Mouse (Mus musculus) adrenal gland, postnatal 14 days (tissue): ENCODE data around the gene Runx1. TPM values are rescaled to one million over a fixed set of nuclear protein-coding genes. Genes with fewer than 3 reads are reported as not detected.

Source experiments
- DNase-seq: peaks from one replicate; pipeline ENCODE4 v3.0.0; 2021; ENCODE audit warnings: mixed read lengths
- total RNA-seq: library from RNA; stranded (reverse); gene quantifications from 2 replicates; pipeline ENCODE4 v1.2.3, GENCODE M21; 2021

Gene Runx1
- total RNA-seq, 1 experiment from 2014 or later = 4.7 TPM

DNA sequence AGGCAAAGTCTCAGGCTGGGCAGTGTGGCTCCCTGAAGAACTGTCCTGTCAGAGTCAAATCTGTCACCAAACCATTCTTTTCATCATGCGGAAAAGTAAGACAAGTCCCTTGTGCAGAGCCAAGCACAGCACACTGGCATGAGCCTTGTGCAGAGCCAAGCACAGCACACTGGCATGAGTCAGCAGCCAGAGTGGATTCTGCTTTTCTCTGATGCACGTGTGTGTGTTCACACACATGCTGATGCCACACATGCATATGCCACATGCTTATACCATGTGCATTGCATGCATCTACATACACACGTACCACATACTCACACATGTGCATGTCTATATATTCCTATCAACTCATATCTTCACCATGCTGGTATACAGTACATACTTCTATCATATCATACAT, 174.7 kb downstream of the Runx1 start:
- DNase-seq = no peak

DNA sequence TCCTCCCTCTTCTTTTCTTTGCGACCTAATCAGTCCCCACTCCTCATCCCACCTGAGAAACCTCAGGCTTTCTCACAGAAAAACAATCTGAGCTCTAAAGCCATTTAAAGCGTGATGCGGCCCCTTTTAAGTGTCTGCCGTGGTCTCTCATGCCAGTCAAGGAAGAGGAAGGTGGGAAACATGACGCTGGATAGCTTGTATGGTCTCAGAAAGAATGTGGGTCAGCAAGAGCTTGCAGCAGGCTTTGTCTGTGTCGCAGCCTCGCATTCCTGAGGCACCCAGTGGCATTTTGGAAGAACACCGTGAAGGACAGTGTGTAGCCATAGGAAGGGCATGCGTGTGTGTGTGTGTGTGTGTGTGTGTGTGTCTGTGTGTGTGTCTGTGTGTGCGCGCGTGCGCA, 179.8 kb downstream of the Runx1 start:
- DNase-seq = peak; percentile 25

DNA sequence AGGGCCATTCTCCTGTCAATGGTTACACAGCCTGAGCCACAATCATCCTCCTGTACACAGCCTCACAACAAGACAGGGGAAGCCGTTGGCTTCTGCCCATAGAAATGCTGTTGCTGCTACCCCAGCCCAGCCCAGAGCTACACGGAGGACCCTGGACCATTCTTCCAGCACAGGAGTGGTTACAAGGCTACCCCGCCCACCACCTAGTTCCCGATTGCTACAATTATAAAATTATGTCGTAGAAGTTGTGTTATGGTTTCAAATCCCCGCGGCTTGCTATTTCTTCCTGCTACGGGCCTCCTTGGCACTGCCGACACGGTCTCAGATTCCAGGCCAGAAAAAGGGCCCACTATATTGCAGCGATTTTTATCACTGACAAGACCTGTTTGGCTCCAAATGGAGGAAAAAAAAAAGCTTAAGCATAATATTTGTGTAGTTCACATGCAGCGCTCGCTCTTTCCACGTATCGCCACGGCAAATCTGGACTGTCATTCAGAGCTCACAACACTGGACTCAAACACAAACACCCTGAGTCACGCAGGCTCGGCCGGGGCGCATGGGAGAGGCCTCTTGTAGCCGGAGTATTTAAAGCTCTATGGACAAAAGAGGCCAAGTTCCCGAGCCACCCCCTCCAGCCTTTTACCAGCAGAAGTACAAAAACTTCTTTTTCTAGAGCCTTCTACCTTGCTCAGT, 180.4 kb downstream of the Runx1 start:
- DNase-seq = no peak

DNA sequence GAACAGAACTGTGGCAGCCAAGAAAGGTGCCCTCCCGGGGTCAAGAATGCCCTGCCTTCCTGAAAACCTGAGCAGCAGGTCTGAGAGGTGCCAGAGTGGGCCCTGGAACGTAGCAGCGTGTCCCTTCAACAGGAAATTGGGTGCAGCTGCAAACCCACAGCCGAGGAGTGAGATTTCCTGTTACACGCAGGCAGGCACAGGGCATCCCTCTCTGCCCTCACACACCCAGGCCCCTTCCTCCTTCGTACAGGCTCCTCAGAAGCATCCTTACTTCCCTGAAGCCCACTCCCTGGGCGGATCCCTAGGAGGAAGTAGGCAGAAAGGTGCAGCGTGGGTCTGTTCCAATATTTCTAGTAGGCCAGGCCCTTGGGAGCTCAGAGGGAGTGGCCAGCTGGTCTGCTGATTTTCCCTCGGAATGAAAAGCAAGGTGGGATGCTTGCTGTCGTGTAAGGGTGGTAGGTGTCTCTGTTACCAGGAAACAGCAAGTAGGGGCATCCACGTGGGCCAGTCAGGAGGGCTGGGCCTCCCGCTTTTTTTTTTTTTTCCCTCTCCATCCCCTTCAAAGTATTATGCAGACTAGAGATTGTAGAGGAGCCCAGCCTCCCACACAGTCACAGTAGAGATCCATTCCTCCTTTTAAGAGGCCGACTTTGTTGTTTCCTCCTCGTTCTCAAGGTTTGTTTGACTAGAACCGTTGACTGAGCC, 181.1 kb downstream of the Runx1 start:
- no peak for DNase-seq

DNA sequence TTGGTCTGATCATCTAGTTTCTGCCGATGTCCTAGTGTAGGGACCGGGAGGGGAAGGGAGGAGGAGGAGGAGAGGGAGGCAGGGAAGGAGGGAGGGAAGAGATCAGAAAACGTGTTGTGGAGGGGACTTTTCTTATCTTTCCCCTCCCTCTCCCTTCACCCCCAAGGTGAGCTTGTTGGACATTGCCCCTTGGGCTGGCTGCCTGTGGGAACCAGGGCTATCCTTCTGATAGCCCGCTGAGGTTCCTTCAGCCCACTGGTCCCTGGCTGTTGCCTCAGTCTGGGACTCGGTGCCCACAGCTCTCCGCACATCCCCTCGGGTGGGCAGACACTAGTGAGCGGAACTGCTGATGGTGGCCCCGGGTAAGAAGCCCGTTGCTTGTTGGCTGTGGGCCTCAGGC, 181.6 kb downstream of the Runx1 start:
- no peak for DNase-seq

DNA sequence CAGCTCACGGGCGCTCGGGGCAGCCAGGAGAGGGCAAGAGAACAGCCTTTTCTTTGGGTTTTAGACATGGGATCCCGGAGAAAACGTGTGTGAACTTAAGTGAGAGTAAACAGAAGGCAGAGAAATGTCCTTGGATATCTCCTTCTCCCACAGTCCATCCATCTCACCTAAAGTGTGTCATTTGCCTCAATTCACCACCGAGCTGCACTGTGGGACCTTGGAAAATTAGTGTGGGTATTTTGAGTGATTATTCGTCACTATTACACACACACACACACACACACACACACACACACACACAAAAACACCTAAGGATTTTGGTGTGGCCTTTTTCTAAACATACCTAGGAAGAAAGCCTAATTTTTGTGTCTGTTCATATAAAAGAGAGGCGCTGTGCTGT, 183.7 kb downstream of the Runx1 start:
- no peak for DNase-seq

DNA sequence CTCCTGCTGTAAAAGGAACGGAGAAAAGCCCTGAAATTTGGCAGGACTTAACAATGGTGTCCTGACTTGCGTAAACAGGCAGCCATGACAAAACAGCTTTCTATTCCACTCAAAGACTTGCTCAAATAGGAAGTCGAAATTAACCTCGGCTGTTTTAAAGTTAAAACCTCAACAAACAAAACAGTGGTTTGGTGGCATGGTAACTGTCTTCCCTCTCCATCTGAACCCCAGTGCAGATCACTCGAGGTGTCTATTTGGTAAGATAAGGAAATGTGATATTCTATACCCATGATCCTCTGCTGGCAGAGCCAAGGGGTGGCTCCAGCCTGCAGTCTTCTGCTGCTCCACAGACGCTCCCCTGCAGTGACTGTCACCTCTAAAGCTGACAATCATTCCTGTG, 184.9 kb downstream of the Runx1 start:
- DNase-seq = no peak

DNA sequence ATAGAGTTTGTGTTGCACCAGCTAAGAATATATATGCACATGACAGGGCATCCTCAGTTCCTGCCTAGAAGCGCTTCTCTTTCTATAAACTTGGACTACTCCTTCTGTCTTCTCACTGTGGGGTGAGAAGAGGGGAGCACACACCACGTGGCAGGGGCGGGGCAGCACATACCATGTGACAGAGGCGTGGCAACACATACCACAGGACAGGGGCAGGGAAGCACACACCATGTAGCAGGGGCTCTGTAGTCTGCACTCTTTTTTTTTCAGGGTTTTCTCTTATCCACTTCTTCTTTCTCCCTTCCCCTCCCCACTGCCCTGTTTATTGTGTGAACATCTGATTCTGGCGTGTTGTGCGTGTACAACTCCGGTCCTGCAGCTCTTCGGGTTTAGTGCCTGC, 186.9 kb downstream of the Runx1 start:
- no peak for DNase-seq

DNA sequence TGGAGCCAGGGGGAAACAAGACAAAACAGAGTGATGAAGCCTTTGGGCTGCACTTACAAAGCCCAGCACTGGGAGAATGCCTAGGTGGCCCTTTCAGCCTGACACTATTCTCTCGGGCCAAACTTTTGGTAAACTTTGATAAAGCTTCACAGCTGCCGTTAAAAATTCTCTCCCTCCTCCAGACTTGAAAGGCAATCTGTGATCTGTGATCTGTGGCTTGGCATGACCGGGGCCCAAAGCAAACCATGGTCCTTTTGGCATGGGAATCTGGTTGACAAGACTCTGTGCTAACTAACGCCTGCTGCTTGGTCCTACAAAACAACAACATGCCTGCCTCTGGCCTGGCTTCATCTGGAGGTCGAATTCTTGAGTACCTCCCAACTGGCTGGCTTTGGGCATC, 188.9 kb downstream of the Runx1 start:
- DNase-seq = no peak

DNA sequence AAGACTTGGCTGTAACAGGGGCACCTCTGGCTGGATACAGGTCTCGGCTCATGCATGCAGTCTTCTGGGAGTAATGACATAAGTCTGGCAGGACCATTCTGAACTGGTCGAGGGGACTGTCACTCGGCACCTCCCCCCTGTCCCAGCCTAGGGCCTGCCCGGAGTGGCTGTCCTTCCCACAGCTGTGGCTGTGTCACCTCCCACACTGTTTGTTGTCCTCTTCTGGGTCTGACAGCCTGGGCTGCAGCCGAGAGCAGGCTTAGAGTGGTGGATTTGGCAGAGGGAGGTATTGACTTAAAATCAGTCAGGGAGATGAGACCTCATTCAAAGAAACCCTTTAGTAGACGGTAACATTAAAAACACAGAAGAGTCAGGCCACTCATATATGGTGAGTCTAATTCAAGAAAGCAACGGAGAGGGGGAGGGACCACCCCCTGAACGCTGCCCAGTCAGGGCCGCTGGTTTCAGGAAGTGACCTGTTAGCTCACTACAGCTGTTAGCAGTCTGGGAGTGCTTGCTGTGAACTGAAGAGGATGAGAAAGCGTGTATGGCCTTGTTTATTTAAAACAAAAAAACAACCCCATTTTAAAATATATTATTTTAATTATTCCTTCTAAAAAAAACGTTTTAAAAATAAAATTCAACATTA, 193.7 kb downstream of the Runx1 start:
- DNase-seq = no peak

DNA sequence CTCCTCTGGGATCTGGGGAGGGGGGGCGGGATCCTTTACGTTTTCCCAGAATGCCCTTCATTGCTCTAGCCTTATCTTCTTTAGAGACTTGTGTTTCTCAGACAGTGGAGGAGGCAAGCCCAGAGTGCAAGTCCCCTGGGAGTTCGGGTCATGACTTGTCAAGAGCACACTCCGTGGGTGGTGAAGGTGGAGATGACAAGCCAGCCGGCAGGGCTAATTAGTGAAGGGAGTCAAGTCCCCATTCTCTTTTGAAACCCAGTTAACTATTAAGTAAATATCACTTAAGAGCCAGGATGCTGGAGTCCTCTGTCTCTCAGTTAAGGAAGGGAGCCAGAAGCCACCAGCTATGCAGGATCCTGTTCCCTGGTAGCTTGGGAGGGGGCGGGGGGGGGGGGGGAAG, 194.3 kb downstream of the Runx1 start:
- DNase-seq = no peak

DNA sequence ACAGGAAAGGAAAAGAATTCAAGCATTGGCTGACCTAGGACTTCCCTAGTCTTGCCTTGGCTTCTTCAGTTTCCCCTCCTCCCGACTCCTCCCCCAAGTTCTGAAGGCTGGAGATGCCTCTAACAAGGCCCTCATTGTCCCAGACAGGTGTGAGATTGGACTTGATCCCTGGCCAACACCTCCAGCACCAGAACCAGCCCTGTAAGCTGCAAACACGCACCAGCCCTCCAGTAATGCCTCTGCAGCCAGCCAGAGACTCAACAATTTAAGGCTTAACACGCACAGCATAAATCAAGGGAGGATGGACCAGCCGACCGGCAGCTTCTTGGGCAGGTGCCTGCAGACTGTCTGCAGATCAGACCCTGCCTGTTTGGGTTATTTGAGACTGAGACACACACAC, 195.0 kb downstream of the Runx1 start:
- no peak for DNase-seq

DNA sequence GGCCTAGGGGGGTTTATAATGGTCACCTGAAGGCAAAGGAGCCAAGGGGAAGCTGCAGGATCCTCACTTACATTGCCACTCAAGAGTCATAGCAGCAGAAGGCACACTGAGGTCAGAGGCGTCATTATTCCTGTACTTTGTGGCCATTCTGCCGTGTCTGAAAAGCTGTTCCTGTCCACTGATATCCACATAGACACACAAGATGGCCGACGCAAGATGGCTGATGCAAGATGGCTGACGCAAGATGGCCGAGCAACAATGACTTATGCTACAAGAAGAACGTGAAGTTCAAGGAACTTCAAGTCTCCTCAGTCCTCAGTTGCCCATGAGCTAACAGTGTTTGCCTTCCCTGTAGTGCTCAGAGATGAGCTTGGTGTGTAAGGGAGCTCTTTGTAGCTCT, 196.1 kb downstream of the Runx1 start:
- no peak for DNase-seq

DNA sequence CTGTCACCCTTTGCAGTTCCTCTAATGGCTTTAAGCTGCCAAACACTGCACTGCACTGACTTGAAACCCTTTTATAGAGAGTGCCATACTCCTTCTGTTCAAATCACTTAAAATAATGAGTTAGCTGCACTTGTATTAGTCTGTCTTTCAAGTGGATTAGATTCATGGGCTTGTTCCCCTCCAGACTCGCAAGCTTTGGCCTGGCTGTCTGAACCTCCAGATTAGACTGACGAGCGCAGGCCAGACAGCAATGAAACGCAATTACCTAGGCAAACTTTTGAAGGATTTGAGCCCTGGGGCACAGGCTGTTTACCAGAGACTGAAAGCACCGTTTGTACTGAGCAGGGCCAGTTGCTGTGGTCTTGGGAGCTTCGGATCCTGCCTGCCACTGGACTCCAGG, 198.7 kb downstream of the Runx1 start:
- DNase-seq = peak; percentile 31

DNA sequence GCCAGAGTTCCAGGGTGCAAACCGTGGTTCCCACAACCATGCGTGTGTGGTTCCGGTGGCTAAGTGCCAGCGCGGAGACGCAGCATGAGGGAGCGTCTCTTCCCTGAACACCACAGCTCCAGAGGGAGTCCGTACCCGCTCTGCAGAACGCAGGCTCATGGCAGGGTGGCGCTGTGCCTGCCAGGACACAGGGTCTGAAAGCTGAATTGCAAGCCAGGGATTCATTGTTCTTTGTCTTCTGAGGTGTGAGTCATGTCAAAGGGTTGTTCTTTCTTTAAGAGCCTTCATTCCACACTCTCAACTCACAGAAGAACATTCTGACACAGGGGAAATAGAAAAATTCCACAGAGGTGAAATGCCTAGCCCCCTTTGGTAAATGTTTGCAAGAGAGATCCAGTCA, 202.0 kb downstream of the Runx1 start:
- no peak for DNase-seq

DNA sequence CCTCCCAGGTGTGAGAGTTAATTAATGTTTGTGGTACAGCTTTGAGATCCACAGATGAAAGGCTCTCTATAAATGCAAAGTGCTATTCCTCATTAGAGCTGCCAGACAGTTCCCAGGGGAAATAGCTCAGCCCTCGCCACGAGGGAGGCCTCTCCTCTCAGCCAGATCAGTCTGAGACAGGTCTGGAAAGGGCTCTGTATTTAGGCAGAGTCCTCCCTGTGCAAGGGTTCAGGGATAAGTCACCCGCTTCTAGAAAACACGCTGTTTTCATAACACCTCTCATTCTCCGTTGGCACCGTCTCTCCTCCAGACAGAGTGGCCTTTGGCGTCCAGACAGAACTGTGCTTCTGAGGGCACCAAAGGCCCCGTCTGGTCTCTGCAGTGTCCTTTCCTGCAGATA, 204.1 kb downstream of the Runx1 start:
- no peak for DNase-seq

DNA sequence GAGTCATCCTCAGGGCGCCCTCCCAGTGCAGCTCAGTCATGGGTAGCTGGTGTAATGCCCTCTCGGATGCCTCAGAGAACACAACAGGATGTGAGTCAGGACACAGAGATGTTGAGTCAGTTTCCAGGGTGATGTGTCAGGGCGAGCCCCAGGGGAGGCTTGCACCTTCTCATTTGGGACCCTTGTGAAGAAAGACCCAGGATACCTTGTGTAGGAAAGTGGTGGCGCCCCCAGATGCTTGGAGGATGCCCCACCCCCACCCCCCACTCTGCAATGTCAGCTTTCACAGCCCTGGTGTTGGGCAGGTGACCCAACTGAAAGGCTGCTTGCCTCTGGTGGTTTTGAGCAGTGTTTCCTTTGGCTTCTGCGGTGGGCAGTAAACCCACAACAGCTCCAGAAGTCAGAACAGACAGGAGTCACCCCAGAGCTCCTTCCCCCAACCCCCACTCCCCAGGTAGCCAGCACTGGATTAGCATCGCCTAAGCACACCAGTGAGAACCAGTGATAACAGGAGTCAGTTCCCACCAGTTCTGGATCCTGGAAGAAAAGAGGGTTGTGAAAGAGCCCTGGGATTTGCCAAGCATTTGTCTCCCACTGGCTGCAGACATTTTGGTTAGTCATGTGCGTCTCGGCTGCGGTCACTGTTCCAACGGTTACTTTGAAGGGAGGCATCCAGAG, 205.0 kb downstream of the Runx1 start:
- no peak for DNase-seq

DNA sequence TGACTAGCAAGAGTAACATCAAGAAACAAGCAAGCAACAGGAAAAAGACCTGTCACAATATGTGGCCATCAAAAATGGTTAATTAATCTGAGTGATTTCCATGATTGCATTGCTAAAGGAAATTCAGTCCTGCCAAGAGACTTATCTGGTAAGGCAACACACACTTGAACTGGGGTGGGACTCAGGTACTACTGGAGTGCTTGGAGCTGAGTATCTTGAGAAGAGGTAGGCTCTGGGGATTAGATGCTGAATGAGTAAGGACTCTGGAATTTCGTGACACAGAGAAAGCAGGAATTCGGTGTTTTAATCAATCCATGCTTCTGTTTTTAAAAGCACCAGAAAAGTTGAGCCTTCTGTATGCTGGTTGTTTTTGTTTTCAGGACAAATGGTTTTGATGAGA, 209.1 kb downstream of the Runx1 start:
- DNase-seq = no peak

DNA sequence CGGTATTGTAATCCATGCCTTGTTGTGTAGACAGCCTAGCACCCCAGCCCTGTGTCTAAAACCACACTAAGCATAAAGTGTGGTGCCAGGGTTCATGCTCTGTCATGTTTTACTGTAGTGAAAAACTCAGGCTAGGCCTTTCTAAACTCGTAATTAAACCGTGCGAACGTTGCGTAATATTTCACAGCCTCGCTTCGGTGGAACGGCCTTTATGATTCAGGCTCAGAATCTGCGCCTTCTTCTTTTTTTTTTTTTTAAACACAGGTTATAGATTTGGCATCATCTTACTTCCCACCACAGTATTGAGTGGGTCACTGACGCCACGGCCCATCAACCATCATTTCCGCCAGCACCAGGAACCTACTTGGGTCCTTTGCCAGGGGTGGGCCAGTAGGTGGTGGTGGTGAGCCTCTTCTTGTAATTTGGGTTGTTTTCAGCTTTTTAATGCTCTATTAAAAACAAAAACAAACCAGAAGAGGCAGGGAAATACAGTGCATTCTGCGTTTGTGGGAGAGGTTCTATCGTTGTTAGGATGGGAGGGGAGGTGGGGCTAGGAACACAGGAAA, 210.6 kb downstream of the Runx1 start:
- no peak for DNase-seq

DNA sequence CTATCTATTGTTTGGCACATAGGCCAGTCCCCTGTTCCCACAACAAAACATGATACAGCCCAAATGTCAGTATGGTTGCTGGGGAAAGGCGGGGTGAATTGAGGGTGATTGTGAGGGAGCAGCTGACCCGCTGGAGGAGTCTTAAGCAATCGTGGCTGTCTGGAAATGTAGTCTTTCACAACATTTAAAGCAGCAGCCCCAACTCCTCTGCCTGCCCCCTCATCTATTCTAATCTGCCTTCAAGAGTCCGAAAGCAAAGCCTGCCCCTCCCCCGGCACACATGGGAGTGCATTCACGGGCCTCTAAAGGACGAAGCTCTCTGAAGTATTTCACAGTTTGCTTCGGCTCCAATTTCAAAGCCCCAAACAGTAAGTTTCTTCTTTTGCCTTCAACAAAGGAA, 213.4 kb downstream of the Runx1 start:
- DNase-seq = peak; percentile 31

DNA sequence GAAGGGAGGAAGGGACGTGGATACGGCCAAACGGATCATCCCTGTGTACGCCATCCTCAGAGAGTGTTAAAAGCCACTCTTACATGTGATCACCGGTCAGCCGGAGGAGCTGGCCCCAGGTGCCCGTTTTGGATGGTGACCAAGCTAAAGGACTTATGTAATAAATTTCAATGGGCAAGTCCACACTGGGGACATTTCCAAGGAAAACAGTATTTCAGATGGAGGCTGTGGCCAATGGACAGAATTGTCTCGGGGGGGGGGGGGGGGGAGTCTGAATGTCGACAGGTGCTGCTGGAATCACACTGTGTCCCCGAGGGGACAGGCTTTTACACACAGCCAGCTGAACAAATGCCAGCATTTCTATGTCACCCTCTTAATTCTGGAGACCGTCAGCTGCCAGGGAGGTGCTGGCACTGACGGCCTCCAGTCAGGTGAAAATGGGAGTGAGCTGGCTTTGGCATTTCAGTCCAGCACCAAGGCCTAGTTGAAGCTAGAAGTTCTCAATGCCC, 214.3 kb downstream of the Runx1 start:
- peak; percentile 38 for DNase-seq

DNA sequence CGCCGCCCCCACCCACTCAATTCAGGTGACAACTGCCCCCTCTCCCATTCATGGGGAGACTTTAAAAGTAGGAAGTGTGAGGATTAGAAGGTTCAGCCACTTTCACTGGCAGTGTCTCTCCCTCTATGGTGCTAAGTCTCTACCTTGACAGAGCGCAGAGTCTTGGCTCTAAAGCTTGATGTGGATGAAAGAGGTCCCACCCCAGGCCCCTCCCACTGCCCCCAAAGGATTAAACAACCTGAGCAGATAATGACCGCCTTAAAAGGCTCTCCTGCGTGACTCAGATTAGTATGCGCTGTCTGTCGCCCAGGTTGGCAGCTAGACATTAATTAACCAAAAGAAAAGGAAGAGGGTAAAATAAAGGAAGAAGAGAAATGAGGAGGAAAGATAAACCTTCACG, 215.5 kb downstream of the Runx1 start:
- no peak for DNase-seq

DNA sequence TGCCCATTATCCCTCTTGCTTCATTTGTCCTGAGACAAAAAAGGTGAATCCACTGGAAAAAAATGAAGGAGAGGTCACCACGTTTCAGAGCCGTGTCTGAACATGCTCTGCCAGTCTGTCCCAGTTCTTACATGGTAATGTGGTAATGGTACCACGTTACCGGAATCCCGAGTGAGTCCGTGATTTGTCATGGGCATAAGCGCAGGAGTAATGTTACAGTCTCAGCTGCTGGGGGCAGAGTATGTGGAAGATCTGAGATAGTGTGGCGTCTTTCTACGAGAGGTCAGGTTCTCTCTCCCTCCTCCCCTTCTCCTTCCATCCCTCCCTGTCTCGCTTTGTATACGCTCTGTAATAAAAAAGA, 216.3 kb downstream of the Runx1 start:
- DNase-seq = no peak
